Mouse (Mus musculus) heart, adult 18-20 months (tissue): ENCODE data around the gene Zfp93. TPM values are rescaled to one million over a fixed set of nuclear protein-coding genes. Genes with fewer than 3 reads are reported as not detected.

Experiments used
- total RNA-seq, 2 experiments: library from RNA; stranded (reverse); gene quantifications; 2 replicates each; pipeline ENCODE4 v1.2.3; 2021

The Zfp93 gene
- total RNA-seq, 2 experiments from 2014 or later: 3.1 to 3.6 TPM

Other genes with a start within 250 kb of the Zfp93 start
- not detected for gene Vmn1r183, start 217.2 kb upstream of the Zfp93 start, total RNA-seq
- 10 to 100 TPM; 15.8 to 16.0 TPM for gene Zfp180, start 188.5 kb upstream of the Zfp93 start, total RNA-seq
- 1 to 10 TPM; 2.8 to 3.7 TPM for gene Zfp112, start 158.1 kb upstream of the Zfp93 start, total RNA-seq
- 1 to 10 TPM; 4.5 to 5.9 TPM for gene Zfp235, start 136.3 kb upstream of the Zfp93 start, total RNA-seq
- gene Zfp114, start 95.4 kb upstream of the Zfp93 start, total RNA-seq: not detected
- gene Zfp111, start 59.0 kb upstream of the Zfp93 start, total RNA-seq: 1 to 10 TPM; 3.0 to 4.5 TPM
- gene Zfp109, start 32.9 kb upstream of the Zfp93 start, total RNA-seq: 1 to 10 TPM; 2.0 to 2.2 TPM
- 1 to 10 TPM; 1.0 to 1.2 TPM for gene Zfp108, start 15.6 kb upstream of the Zfp93 start, total RNA-seq
- 1 to 10 TPM; 2.2 to 2.6 TPM for gene Zfp61, start 30.8 kb downstream of the Zfp93 start, total RNA-seq
- gene Zfp94, start 46.2 kb downstream of the Zfp93 start, total RNA-seq: 1 to 10 TPM; 2.5 TPM
- gene Tescl, start 63.5 kb downstream of the Zfp93 start, total RNA-seq: under 1 TPM in 1 of 2 experiments, not detected in 1; 0.32 TPM
- not detected for gene Lypd5, start 78.8 kb downstream of the Zfp93 start, total RNA-seq
- gene Kcnn4, start 99.8 kb downstream of the Zfp93 start, total RNA-seq: 1 to 10 TPM in 1 of 2 experiments, under 1 TPM in 1; 0.69 to 2.4 TPM
- gene Smg9, start 129.2 kb downstream of the Zfp93 start, total RNA-seq: 1 to 10 TPM; 6.6 to 8.4 TPM
- gene Irgc1, start 181.9 kb downstream of the Zfp93 start, total RNA-seq: not detected
- gene Plaur, start 192.1 kb downstream of the Zfp93 start, total RNA-seq: 1 to 10 TPM; 2.6 to 3.4 TPM
- gene Cadm4, start 211.6 kb downstream of the Zfp93 start, total RNA-seq: 10 to 100 TPM; 15.4 to 24.2 TPM
- 10 to 100 TPM; 13.3 to 20.8 TPM for gene Zfp428, start 236.6 kb downstream of the Zfp93 start, total RNA-seq
- not detected for gene AC161166.1, start 242.0 kb downstream of the Zfp93 start, total RNA-seq